Mouse (Mus musculus): Measurements from ENCODE around the gene Ino80d. TPM values are rescaled to one million over a fixed set of nuclear protein-coding genes. Genes with fewer than 3 reads are reported as not detected.

Gene Ino80d
- total RNA-seq (2023), result 10 to 100 TPM; 53.5 to 55.4 TPM

DNA sequence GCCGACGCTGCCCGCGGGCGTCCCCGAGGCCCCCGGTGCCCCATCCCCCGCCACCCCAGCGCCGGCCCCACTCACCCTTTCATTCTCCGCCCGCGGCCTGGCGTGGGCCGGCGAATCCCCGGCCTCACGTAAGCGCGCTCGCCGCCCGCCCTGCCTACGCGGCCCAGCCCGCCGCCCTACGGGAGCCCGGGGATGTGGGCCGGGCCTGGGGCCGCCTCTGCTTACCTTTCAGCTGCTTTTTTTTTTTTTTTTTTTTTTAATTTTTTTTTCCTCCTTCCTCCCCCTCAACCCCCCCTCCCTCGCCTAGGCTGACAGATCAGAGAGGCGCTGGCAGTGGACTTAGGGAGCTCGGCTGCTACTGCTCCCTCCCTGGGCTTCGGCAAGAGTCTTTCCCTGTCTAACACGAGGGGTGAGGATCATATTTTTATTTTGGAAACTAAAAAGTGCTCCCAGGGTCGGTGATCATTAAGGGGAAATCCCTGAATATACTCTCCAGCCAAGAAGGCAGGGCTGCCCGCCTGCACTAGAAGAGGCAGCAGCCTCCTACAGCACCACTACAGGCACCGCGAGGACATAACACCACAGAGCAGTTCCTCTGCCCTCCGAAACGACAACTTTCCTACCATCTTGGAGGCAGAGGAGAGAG lies at the start of gene Ino80d:
Gene Ino80d (minus strand): TSS at position 532 of the 646 bp plus-strand sequence.

Other genes with a start within 250 kb of the Ino80d start
- 100 to 1,000 TPM; 677 to 761 TPM for gene Eef1b2, start 62.2 kb upstream of the Ino80d start, total RNA-seq (2023)
- 10 to 100 TPM; 51.6 to 58.2 TPM for gene Ndufs1, start 62.2 kb upstream of the Ino80d start, total RNA-seq (2023)
- not detected for gene Gpr1, start 99.9 kb upstream of the Ino80d start, total RNA-seq (2023)
- gene Zdbf2, start 158.6 kb upstream of the Ino80d start, total RNA-seq (2023), result not detected

Data from monocyte, adult 59 days (primary cell).